Mouse (Mus musculus): ENCODE measurements at regions not wholly inside any gene's neighbourhood (a gene's known extent, or its start where the extent isn't known, plus 50 kb on each side); places are given as distances from the start of the nearest gene placed in this dataset.
"Not testable (repeated sequence)": the region's sequence is repeated elsewhere in the genome, so short reads cannot be mapped to it uniquely, and the experiment has no call there.

DNA sequence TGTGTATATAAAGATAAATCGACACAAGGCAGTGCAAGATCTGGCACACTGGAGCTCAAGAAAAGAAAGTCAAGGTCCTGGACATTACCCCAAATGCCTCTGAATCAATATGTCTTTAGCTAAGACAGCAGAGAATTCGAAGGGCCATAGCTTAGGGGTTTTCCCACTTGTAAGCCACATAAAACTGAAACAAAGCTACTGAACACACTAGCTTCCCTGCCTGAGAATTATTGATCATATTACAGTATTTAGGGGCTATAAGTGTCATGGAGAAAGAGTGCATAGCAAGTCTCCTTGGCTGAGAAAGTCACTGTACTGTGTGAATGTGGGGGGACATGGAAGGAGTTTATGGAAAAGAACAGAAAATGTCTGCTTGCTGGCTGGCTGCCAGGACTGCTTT, 207.3 kb upstream of the Htr1f start:
- DNase-seq (ENCODE audit: low read depth, low spot score), result no peak

DNA sequence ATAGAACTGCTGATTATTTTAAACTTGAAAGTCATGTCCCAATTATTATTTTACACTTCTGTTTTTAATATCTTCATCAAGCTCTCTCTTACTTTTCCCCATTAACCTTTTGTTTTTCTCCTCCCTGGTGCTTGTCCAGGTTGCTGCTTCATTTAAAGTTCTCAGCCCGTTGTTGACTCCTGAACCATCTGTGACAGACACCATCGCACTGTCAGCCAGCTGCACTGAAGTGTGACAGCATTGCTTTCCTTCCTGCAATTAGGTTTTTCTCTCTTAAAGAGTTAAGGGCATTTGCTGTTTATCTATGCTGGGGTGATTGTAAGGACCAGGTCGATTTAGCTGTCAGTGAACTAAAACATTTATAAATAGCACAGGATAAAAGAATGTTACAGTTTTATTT, 205.3 kb upstream of the Pou1f1 start:
- DNase-seq (ENCODE audit: low read depth, low spot score), result no peak

DNA sequence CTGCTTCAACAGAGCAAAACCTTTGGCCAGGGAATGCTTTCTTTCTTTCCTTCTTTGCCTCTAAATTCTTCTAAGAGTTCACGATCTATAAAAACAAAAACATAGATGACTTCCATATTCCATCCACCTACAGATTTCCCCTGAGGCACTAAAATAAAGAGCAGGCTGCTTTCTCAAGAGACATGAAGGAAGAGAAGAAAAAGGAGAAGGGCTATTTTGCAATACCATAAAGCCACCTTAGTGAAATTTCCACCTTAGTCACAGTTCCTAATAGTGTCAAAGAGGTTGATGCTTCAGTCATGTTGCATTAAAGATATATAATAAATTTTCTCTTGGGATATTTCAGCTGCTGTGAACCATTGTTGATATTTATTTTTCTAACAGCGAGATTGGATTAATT, 187.9 kb upstream of the Pou1f1 start:
- no peak for DNase-seq (ENCODE audit: low read depth, low spot score)

DNA sequence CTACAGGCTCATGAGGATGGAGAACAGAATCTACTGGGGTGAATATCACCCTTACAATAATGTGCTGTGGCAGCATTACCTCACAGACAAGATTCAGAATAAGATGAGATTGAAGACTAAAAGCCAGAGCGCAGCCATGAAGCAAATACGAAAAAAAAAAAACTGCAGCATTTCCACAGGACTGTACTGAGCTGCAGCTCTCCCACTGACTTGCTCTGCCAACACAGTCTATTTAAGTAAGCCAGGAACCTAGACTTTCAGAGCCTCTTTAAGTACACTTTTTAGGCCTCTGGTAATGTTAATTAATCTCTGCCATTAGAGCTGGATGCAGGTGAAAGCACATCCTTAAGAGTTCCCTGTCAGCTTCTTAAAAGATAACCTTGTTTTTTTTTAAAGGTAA, 181.1 kb upstream of the Pou1f1 start:
- no peak for DNase-seq (ENCODE audit: low read depth, low spot score)

DNA sequence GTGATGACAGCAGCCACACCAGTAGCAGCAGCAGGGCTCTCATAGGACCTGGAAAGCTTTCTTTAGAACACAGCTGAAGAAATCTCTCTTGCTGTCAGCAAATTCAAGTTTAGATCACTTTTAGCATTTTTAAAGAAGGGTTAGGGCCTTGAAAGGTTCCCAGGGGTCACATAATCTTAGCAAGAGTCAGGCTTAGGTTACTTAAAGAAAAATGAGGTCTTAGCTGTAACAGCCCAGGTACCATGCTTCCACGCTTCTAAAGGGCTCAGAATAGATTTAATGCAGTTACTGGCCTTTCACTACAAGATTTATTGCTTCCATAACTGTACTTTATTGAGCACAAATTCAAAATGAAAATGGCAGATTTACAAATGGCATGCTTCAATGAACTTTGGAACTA, 160.4 kb upstream of the Pou1f1 start:
- no peak for DNase-seq (ENCODE audit: low read depth, low spot score)

DNA sequence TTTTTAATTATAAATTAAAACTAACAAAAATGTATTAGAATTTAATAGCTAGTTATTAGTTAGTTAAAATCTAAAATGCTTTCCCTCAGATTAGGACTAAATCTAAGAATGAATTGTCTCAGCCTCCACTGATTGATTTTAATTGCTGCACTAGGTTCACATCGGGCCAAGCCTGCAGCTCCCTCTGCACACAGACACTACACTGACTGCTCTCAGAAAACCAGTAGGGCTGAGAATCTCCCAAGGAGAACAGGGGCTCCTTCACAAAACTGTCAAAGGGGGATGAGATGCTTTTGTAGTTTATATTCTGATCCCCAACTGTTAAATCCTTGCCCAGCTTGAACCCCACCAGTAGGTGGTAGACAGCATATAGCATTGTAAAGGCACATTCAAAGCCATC, 151.0 kb upstream of the Pou1f1 start:
- DNase-seq (ENCODE audit: low read depth, low spot score), result no peak

DNA sequence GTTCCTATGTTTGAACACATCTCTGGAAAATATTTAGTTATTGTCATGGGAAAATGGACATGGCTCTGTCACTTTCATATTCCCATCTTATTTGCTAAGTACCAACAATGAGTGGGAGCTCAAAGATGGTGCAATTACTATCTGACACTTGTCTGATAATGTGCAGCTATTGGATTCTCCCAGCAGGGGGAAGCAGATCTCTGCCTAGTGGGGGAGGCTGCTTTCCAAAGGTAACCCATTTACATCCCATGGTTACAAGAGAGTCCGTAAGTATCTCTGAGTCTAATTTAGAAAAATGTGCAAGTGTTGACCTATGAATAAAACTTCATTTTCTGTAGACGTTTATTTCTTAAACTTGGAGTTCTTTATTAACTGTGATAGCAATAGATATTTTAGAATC, 149.4 kb upstream of the Pou1f1 start:
- peak; percentile 51 for DNase-seq (ENCODE audit: low read depth, low spot score)

DNA sequence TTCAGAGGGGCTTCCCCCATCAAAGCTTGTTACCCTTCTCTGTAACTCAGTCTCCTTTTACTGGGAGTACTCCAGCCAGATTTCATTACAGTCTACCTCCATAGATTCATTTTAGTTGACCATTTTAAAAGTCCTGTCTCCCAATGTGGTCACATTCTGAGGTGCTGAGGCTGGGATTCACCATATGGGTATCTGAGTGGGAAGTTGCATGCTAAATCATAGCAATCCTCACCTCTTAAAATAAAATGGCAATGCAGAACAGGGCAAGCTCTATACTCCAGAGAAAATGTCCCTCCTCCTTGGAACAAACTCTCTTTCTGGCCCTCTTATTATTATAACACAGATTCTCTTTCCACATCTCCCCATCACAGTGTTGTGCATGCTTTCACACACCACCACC, 143.8 kb upstream of the Pou1f1 start:
- no peak for DNase-seq (ENCODE audit: low read depth, low spot score)

DNA sequence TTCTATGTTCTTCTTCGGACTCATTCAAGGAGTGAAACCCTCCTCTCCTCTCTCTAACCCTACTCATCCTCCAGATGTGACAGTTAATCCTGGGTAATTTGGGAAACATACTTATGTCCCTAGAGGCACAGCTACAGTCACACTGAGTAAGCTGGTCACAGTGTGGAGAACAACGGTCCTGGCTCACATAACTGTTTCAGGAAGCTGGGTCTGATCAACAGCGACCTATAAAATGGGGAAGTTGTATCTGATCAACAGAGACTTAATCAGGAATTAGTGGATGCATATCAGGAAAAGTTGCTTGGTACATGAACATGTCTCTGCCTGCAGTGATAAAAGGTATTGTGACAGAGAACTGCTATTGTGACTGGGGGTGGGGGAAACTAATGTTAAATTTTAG, 142.0 kb upstream of the Pou1f1 start:
- no peak for DNase-seq (ENCODE audit: low read depth, low spot score)

DNA sequence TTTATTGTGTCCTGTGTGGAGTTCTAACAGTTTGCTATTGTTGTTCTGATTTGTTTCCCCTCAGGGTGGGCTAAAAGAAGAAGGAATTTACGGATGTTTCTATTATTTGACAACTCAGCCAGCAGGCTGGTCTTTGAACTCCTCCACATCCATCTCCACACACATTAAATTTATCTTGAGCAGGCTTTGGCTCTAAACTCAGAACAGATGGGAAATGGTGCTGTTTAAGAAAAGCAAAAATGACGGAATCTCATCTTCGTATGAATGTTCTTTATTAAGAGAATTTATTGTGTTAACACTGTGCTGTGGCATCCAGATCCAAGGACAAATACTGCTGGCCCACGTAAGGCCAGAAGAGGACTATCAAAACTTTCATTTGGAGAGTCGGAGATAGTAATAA, 140.4 kb upstream of the Pou1f1 start:
- no peak for DNase-seq (ENCODE audit: low read depth, low spot score)

DNA sequence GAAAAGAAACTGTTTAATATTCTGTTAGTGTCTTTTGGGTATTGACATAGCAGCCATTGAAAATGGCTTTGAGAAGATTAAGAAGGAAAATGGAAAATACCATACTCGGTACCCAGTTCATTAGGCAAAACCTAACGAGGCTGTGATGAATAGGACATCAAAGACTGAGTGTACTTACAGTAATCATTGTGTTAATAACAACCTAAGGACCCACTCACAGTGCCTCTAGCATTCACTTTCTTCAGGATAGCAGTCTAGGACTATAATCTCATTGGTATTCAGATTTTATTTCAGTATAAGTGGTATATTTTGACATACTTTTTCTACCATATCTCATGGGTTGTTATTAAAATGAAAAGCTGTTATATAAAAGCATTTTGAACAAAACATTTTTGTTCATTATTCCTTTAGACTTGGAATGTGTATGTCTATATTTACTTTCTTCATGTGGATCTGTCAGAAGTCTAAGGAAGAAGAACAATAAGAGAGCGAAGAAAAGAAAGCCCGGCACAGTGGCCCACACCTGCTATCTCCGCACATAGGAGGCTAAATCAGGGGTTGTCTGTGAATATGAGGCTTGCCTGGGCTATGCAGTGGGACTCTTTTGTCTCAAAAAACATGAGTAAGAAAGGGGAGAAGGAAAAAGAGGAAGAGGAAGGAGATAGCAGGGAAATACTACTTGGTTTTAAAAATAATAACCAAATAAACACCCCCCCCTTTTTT, 116.2 kb upstream of the Pou1f1 start:
- DNase-seq (ENCODE audit: low read depth, low spot score), result no peak

DNA sequence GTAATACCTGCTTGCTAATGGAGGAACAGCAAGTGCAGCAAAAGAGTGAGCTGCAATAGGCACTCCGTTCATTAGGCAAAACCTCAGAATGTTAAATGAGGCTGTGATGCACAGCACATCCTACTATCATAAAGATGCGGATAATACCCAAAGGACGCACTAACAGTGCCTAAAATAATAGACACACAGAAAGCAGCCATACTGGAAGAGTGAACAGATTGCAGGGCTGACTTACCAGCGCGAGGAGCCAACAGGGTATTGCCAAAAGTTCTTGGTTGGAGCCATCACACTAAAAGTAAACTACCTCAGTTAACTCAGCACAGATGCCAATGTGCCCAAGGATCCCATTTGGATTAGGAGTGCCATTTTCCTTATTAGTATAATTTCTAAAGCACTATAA, 115.5 kb upstream of the Pou1f1 start:
- DNase-seq (ENCODE audit: low read depth, low spot score), result no peak

DNA sequence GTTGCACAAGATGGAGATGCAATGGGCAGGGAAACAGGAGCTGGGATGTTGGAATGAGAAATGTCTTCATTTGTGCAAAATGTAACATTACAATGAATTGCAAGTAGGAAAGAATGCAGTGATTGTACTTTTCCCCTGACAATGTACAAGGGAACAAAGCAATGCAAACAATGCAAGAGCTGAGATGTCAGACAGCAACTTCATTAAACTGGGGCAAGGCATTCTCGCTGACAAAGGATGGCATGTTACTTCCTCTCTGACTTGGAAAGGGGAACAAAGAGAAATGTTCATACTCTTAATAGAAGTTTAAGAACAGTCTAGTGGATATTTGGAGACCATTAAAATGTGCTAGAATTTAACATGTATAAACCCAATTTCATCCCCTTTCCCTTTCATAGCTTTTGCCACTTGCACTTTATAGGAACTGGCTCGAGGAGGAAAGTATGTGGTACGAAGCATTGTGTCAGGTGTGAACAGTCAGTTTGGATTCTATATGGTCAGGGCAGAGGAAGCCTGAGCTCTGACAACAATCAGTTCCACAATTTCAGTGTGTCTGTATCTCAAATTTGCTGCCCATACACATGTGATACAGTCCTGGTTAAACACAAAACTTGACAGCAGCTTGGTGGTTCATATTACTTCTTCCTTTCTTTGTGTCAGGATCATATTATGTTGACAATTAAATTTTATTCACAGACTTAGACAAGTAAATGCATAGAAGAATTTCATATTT, 114.3 kb upstream of the Pou1f1 start:
- no peak for DNase-seq (ENCODE audit: low read depth, low spot score)

DNA sequence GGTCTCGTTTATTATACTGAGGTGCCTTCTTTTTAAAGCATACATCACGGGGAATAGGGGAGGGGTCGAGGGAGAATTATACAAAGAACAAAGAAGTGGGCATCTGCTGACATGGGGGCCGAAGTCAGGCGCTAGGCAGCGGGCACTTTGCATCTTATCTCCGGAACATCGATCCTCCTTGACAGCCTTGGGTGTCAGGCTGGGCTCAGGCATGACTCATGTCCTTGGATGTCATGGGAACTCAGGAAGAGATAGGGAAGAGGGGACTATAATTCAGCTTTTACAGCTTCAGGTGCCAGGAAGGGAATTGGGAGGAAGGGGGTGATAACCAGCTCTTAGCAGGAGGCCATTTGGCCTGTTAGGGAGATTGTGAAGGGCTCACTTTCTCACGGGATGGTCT, 88.3 kb upstream of the Pou1f1 start:
- DNase-seq (ENCODE audit: low read depth, low spot score), result not testable (repeated sequence)

DNA sequence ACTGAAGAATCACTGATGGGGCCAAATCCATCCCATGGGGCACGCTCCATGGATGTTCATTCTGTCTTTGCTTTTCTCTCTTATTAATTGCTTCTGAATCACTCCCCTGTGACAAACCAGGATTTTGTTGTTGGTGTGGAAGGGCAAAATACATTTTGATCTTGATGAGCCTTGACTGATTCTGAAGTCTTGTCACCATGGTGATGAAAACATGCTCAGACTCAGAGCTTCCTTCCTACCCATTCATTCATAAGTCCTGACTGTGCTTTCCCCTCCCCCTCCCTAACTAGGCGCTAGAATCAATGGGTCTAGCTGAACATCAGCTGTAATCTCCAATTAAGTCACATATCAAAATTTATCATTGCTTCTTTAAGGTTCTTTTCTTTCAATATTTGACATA, 84.2 kb upstream of the Pou1f1 start:
- DNase-seq (ENCODE audit: low read depth, low spot score), result no peak

DNA sequence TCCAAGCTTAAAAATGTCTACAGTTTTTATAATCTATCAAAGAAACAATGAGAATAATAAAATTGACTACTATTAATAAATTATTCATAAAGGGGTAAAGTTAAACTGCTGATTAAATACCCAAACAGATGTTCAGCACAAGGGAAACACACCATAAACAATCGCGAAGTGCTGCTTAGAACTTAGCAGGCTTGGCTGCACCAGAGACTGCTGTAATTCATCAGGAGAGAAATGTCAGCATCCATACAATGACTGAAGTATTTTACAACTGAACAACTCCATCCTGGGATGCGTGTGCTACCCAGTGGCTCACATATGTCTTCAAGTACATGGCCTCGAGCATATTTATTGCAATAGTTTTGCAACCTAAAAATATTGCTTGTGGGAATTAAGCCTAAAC, 78.4 kb upstream of the Pou1f1 start:
- no peak for DNase-seq (ENCODE audit: low read depth, low spot score)

DNA sequence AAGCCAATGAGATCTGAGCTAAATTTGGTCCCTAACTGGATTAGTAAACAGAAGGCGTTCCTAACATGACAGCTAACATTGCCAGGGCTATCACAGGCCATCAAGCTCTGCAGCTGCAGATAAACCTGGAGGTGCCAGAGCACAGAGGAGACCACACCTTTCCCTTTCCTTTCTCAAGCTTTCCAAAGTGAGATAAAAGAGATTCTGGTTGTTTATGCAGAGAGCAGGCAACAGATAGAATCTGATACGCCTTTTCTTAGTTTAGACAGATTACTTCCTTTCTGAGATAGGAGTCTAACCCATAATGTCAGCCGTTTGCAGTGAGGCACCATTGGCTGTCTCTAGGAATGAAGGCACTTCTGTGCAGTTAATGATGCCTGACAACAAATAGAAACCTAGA, 71.5 kb upstream of the Pou1f1 start:
- no peak for DNase-seq (ENCODE audit: low read depth, low spot score)

DNA sequence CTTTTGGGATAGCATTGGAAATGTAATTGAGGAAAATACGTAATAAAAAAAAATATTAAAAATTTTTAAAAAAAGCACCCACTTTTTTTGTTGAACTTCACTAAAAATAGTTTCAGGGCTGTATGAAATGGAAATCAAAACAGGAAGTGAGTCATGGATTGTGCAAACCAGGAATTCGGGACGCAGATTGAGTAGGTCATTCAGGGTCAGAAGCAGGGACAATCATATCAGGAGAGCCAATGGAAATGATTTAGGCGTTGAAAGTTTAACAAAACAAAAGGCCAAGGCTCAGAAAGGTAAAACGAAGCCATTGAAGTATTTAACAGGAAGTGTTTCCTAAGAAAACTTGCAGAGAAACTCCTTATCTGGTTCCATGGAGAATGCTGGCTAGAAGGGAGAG, 69.6 kb upstream of the Pou1f1 start:
- no peak for DNase-seq (ENCODE audit: low read depth, low spot score)

DNA sequence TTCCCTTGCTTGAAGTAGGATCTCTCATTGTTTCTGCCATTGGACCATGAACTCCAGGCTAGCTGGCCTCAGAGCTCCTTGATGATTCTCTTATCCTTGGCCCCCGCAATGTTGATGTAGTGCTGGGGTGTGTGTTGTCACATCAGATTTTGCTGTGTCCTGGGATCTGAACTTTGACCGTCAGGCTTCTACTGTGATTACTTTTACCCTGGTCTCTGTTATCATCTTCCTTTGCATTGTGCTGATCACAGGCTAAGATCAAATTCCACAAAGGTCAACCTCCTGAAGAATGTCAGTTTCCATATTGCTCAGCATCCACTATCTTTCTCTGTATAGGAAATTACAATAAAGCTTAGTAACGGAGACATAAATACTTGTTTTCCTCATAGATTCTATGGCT, 68.4 kb upstream of the Pou1f1 start:
- DNase-seq (ENCODE audit: low read depth, low spot score), result no peak

DNA sequence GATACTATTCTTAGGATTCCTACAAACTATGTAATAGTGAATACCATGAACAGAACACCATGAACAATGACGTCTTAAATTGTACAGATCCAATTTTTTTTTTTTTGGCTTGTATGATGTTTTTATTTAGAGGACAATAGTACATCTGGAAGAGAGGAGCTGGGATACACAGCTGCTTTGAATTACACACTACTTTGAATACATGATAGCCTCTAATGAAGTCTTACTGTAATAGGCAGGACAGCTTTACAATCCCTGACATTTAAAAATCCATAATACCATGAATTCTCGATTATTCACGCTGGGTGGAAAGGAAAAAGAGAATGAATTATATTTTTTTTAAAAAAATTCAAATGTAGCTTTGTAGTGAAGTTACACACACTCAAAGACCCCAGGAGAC, 63.4 kb upstream of the Pou1f1 start:
- DNase-seq (ENCODE audit: low read depth, low spot score), result not testable (repeated sequence)

DNA sequence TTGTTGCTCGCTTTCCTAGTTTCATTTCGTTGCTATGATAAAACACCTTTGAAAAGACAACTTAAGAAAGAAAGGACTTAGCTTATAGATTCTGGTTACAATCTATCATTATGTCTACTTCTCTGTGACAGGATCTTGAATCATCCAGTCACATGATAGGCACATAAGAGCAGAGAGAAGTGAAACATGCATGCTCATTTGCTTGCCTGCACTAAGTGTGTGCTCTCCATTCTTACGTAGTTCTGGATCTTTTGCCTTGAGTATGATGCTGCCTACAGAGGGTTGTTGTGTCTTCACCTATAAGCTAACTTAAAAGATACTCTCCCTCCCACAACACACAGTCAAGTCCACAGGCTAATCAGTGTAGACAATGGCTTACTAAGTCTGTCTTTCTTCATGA, 62.1 kb upstream of the Pou1f1 start:
- no peak for DNase-seq (ENCODE audit: low read depth, low spot score)

DNA sequence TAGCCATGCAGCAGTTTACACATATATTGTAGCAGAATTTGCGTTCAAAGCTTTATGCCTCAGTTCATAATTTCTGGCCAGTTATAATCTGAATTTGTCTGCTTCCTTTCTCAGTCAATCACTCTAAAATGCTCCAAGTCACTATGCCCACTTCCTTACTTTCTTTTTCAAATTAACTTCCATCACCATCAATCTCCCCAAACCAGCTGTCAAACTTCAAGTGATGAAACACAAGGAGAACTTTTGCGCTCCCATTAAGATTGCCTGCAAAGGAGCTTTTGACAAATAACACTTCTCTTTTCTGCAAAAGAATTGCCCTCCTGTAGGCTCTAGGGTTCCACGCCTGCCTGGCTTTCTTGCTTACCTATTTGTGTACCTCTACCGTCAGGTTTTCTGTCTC, 50.6 kb upstream of the Pou1f1 start:
- DNase-seq (ENCODE audit: low read depth, low spot score), result no peak

Measured in ES-CJ7 (cell line).